Mouse (Mus musculus): Measurements from ENCODE around the gene Magea1.
"Not testable (repeated sequence)": the region's sequence is repeated elsewhere in the genome, so short reads cannot be mapped to it uniquely, and the experiment has no call there.

Magea1 gene

DNA sequence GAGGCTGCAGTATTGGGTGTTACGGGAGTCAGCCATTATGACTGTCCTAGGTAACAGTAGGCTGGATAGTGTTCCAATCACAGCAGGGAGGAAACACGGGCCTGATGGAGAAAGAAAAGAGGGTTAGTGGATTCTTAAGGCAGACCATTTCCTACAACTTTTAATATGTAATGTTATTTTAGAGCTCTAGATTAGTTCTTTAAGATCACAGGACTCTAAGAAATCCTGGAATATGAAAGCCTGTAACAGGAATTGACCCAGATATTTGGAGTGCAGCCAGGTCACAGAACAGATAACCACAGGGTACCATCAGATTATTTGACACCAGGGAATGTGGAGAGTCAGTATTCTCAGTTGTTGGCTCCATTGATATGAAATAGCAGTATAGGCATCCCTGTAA, at the start of gene Magea1:
TSS of gene Magea1 (minus strand) at position 101 of the 400 bp plus-strand sequence.
- in situ Hi-C loops (cut with MboI; ENCODE audit: low pct_unique_long_range_greater_than_20kb in 1 of 2, low sequenced_read_pairs in 2 of 2, unreplicated experiment in 1 of 2), result not testable (repeated sequence)

DNA sequence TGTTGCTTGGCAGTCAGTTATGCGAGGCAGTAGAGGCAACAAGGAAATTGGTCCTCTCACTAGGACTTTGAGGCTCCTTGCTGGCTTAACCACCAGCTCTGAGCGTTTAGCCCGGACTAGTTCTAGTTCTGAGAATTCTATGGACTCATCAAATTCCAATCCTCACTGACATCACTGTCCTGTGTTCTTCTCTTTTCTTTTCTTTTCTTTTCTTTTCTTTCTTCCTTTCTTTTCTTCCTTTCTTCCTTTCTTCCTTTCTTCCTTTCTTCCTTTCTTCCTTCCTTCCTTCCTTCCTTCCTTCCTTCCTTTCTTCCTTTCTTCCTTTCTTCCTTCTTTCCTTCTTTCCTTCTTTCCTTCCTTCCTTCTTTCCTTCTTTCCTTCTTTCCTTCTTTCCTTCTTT, 38.7 kb upstream of the Magea1 start, which contains the start of gene Cldn34b2:
TSS of gene Cldn34b2 (minus strand) at position 101 of the 400 bp plus-strand sequence.
- in situ Hi-C loops (cut with MboI; ENCODE audit: low pct_unique_long_range_greater_than_20kb in 1 of 2, low sequenced_read_pairs in 2 of 2, unreplicated experiment in 1 of 2), result not testable (repeated sequence)

DNA sequence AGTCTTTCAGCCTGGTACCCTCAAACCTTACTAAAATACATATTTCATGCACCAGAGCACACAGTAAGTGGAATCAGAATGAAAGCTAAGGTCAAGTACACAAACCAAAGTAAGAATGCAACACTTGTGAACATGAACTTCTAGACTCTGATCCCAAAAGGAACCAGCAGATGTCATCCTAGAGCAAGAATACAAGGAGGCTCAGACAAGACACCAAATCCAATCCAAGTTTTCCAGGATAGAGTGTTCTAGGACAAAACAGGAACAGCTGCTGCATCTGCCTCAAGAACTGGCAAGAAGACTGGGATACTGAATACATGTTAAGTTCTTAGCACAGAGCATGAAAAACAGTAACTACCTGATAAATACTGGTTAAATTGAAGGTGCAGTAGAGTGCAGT, 8.4 kb upstream of the Magea1 start:
- in situ Hi-C loops (cut with MboI; ENCODE audit: low pct_unique_long_range_greater_than_20kb in 1 of 2, low sequenced_read_pairs in 2 of 2, unreplicated experiment in 1 of 2), result no loop called here

DNA sequence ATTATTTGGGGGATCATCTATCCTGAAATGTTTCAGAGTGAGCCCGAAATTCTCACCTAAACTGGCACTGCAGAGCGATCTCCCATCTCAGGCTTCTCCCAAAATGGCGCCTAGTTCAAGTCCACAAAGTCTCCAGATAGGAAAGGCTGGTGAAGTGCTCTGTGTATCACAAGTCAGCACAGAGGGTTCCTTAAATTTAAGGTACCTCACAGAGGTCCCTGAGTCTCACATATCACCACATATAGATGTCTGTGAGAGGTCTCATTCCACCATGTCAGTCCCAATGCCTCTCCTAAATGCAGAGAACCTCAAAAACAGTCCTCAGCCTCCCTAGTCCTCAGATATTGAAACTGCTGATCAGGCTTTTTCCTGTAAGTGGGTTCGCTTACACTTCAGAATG, 4.0 kb upstream of the Magea1 start, which contains the start of gene Magea2:
TSS of gene Magea2 (minus strand) at position 101 of the 400 bp plus-strand sequence.
- in situ Hi-C loops (cut with MboI; ENCODE audit: low pct_unique_long_range_greater_than_20kb in 1 of 2, low sequenced_read_pairs in 2 of 2, unreplicated experiment in 1 of 2), result not testable (repeated sequence)

DNA sequence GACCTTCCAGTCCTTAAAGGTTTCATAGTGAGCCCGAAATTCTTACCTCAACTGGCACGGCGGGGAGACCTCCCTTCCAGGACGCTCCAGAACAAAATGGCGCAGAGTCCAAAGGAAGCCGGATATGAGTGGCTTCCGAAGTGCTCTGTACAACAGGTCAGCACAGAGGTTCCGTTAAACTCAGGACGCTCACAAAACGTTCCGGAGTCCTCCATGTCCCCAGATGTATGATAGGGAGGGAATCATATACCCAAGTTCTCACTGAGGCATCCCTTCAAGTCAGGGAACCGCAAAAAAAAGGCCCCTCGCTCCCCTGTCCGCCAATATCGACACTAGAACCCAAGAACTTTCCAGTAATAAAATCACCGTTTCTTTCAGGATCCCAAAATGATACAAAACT, 26.5 kb downstream of the Magea1 start, which contains the start of gene Magea5:
TSS of gene Magea5 (minus strand) at position 101 of the 400 bp plus-strand sequence.
- in situ Hi-C loops (cut with MboI; ENCODE audit: low pct_unique_long_range_greater_than_20kb in 1 of 2, low sequenced_read_pairs in 2 of 2, unreplicated experiment in 1 of 2), result not testable (repeated sequence)

Data from mouse embryonic stem cell (cell line).